Mouse (Mus musculus) thymus, adult 2 months (tissue): ENCODE measurements around the gene 2210016L21Rik.

Source experiments
- CTCF ChIP-seq: fragments of 200-500 bp; IDR thresholded peaks from 2 replicates; pipeline ENCODE4 v1.5.1; 2012; ENCODE audit warnings: mild to moderate bottlenecking, control low read depth, low read length, moderate library complexity, borderline replicate concordance; ENCODE audit not compliant: control insufficient read depth, poor library complexity, insufficient read depth; ENCODE audit errors: extremely low read depth
- POLR2A ChIP-seq: fragments of 200-500 bp; IDR thresholded peaks from 2 replicates; pipeline ENCODE4 v1.6.1; 2012; ENCODE audit warnings: mild to moderate bottlenecking, low read length, control low read depth, moderate library complexity; ENCODE audit not compliant: control insufficient read depth, poor library complexity, insufficient read depth; ENCODE audit errors: extremely low read depth

GRCm38 (mm10) chr5:114982001-114982400, 40.0 kb downstream of the 2210016L21Rik start:
- TF ChIP-seq CTCF (no peak), POLR2A (no peak)
